Mouse (Mus musculus) liver, adult (tissue): ENCODE measurements around the gene Klc1.

Experiments
- GATA4 ChIP-seq: IDR thresholded peaks from 2 replicates; pipeline ENCODE4 v1.6.1; 2014; ENCODE audit warnings: mild to moderate bottlenecking, low read length; ENCODE audit not compliant: insufficient replicate concordance

The Klc1 gene

GRCm38 (mm10) chr12:111842565-111843433, 84.2 kb downstream of the Klc1 start:
- TF ChIP-seq GATA4: no peak

GRCm38 (mm10) chr12:111843470-111843869, 84.8 kb downstream of the Klc1 start:
- TF ChIP-seq GATA4: no peak

GRCm38 (mm10) chr12:111845953-111846352, 87.3 kb downstream of the Klc1 start:
- no peak for TF ChIP-seq GATA4

GRCm38 (mm10) chr12:111846815-111847214, 88.2 kb downstream of the Klc1 start:
- no peak for TF ChIP-seq GATA4

- no peak for TF ChIP-seq GATA4
These were observed 89.7 kb downstream of the Klc1 start for GRCm38 (mm10) chr12:111848300-111848798.

DNA sequence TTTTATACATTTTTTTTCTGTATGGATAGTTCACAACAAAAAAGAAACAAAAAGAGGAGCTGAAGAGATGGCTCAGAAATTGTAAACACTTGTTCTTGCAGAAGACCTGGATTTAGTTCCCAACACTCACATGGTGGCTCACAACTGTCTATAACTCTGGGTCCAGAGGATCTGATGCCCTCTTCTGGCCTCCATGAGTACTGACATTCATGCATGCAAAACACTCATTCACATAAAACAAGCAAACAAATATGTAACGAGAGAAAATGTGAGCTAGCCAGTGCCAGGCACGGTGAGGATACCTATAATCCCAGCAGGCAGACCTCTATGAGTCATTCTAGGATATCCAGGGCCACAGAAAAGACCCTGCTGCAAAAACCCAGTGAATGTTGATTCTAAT, 92.6 kb downstream of the Klc1 start:
- no peak for TF ChIP-seq GATA4

GRCm38 (mm10) chr12:111851745-111852144, 93.1 kb downstream of the Klc1 start:
- no peak for TF ChIP-seq GATA4

- TF ChIP-seq GATA4: no peak
These were observed 94.4 kb downstream of the Klc1 start for GRCm38 (mm10) chr12:111853011-111853436.

DNA sequence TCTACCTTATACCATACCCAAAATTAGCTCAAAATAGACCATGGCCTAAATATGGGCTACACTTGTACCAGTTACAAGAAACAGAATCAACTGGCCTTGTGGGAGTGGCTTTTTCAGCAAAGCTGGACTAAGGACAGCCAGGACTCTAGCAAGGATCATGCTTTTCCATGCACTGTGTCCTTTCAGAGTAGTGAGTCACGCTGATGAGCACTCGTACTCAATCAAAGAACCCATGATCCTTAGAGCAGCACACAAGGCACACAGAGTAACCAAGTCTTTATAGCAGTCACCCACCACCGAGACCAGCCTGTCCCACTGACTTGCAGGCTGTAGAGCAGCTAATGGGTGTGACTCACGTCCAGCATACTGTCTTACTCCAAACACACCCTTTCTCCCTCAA, 94.9 kb downstream of the Klc1 start:
- TF ChIP-seq GATA4: no peak

DNA sequence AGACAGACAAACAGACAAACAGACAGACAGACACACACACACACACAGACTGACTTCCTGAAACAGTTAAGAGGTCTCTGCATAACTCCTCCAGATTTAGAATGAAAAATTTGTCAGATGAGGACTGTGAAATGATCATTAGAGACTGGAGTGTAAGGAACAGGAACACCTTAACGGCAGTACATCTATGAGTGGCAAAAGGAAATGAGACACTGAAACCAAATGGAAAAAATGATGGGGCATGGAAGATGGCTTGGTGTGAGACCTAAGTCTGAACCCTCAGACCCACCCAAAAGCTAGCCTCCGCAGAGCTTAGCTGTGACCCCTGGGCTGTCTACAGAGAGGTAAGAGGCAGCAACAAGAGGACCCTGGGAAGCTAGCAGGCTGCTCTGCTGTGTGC, 96.8 kb downstream of the Klc1 start:
- TF ChIP-seq GATA4: no peak
